Mouse (Mus musculus): Measurements from ENCODE around the gene Patj.

- TF ChIP-seq CTCF (conservative IDR thresholded peaks at IDR 0.05; ENCODE audit: low read length) (no peak), NANOG (IDR thresholded peaks at IDR 0.05; ENCODE audit: borderline replicate concordance, low read length) (no peak)
Measured at GRCm38 (mm10) chr4:98620986-98621784, 225.6 kb downstream of the Patj start.

Measured in E14TG2a.4 (cell line).